Mouse (Mus musculus) CH12.LX (cell line): ENCODE measurements at regions not wholly inside any gene's neighbourhood (a gene's known extent, or its start where the extent isn't known, plus 50 kb on each side); places are given as distances from the start of the nearest gene placed in this dataset.

Experiments
- BHLHE40 ChIP-seq: IDR thresholded peaks from 2 replicates; pipeline ENCODE4 v1.6.1; 2011; ENCODE audit warnings: mild to moderate bottlenecking, low read depth, low read length, improper control_type of control experiment
- CTCF ChIP-seq, 2 experiments: IDR thresholded peaks in 1 of 2; conservative IDR thresholded peaks in 1 of 2; 2 replicates each; pipeline ENCODE4 v1.5.1; 2011 to 2012; ENCODE audit warnings: low read depth in 2 of 2, low read length in 2 of 2, improper control_type of control experiment in 1 of 2, inconsistent platforms in 1 of 2, mild to moderate bottlenecking in 1 of 2, moderate library complexity in 1 of 2
- E2F4 ChIP-seq: IDR thresholded peaks from 2 replicates; pipeline ENCODE4 v1.6.1; 2011; ENCODE audit warnings: low read depth, low read length, improper control_type of control experiment; ENCODE audit not compliant: insufficient replicate concordance
- ETS1 ChIP-seq: conservative IDR thresholded peaks from 2 replicates; pipeline ENCODE4 v1.6.1; 2012; ENCODE audit warnings: low read depth, mild to moderate bottlenecking, inconsistent platforms, low read length, improper control_type of control experiment, moderate library complexity
- NELFE ChIP-seq: IDR thresholded peaks from 2 replicates; pipeline ENCODE4 v1.6.1; 2011; ENCODE audit warnings: low read depth, low read length, improper control_type of control experiment
- NRF1 ChIP-seq: IDR thresholded peaks from 2 replicates; pipeline ENCODE4 v1.6.1; 2014; ENCODE audit warnings: low read depth, mild to moderate bottlenecking, inconsistent platforms, low read length, improper control_type of control experiment, moderate library complexity
- POLR2A ChIP-seq: IDR thresholded peaks from 2 replicates; pipeline ENCODE4 v1.6.1; 2011; ENCODE audit warnings: low read depth, mild to moderate bottlenecking, improper control_type of control experiment, low read length
- POLR2AphosphoS2 ChIP-seq: IDR thresholded peaks from 2 replicates; pipeline ENCODE4 v1.6.1; 2011; ENCODE audit warnings: low read depth, low read length, improper control_type of control experiment
- SIN3A ChIP-seq: IDR thresholded peaks from 2 replicates; pipeline ENCODE4 v1.6.1; 2012; ENCODE audit warnings: low read length, improper control_type of control experiment, inconsistent platforms
- USF1 ChIP-seq: IDR thresholded peaks from 2 replicates; pipeline ENCODE4 v1.6.1; 2014; ENCODE audit warnings: low read depth, mild to moderate bottlenecking, inconsistent platforms, low read length, improper control_type of control experiment
- ZKSCAN1 ChIP-seq: IDR thresholded peaks from 2 replicates; pipeline ENCODE4 v1.6.1; 2012; ENCODE audit warnings: low read depth, inconsistent platforms, low read length, improper control_type of control experiment, borderline replicate concordance
- ZMIZ1 ChIP-seq: IDR thresholded peaks from 2 replicates; pipeline ENCODE4 v1.6.1; 2012; ENCODE audit warnings: low read depth, mild to moderate bottlenecking, inconsistent platforms, low read length, improper control_type of control experiment
- ZNF384 ChIP-seq: IDR thresholded peaks from 2 replicates; pipeline ENCODE4 v1.6.1; 2012; ENCODE audit warnings: low read depth, low read length, improper control_type of control experiment, inconsistent platforms

DNA sequence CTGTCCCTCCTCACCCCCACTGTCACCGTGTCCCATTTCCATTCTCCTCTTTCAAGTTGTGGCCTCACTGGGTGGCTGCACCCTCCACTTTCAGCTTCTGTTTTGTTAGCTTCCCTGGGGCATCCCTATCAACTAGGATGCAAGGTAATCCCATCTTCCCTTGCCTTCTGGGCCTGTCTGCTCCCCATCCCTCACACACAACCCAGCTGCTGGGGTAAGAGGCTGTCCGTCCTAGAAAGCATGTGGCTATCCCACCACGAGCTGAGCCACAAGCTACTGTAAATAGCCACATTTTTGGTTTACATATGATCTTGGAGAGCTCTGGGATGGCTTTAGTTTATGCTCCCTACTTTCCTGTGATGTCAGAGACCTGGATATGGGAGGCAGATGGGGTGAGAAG is 602.1 kb downstream of the Zfp706 start:
- TF ChIP-seq NRF1 (no peak), BHLHE40 (no peak), ZNF384 (no peak), USF1 (no peak), ETS1 (no peak), CTCF (conservative IDR thresholded peaks at IDR 0.05 in 1 of 2, IDR thresholded peaks at IDR 0.05 in 1 of 2; ENCODE audit: low read depth in 2 of 2, low read length in 2 of 2) (no peak), POLR2A (no peak), SIN3A (no peak), NELFE (no peak), ZMIZ1 (no peak), POLR2AphosphoS2 (no peak), ZKSCAN1 (no peak), E2F4 (no peak)
